Mouse (Mus musculus) Muller cell, postnatal 12 days (primary cell): ENCODE results near the gene Kcnma1.

Experiments
- DNase-seq: peaks from one replicate; pipeline ENCODE4 v3.0.0-alpha.2; 2015; ENCODE audit errors: inconsistent ontology term

Gene Kcnma1

GRCm38 (mm10) chr14:23305288-23305687 lies 709.0 kb downstream of the Kcnma1 start:
- DNase-seq: no peak

DNA sequence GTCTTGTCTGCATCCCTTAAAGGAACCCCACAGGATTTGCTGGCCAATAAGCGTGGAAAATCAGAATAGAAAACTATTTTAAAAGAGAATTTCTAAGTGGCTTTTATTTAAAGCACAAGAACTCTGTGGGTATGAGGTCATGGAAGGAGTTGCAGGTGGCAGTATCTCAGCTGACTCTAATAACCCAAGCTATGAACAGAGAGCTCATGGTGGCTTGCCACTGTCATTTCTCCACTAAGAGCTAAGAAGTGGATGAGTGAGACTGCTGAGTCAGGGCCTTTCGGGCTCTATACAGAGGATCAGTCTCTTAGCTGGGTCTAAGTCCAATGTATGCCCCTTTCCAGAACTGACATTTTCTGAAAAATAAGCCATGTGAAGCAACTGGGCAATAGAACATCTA lies 713.8 kb downstream of the Kcnma1 start:
- no peak for DNase-seq

- no peak for DNase-seq
Observed at GRCm38 (mm10) chr14:23290634-23291033, 723.7 kb downstream of the Kcnma1 start.

- DNase-seq: no peak
Observed at GRCm38 (mm10) chr14:23266554-23267309, 747.6 kb downstream of the Kcnma1 start.

DNA sequence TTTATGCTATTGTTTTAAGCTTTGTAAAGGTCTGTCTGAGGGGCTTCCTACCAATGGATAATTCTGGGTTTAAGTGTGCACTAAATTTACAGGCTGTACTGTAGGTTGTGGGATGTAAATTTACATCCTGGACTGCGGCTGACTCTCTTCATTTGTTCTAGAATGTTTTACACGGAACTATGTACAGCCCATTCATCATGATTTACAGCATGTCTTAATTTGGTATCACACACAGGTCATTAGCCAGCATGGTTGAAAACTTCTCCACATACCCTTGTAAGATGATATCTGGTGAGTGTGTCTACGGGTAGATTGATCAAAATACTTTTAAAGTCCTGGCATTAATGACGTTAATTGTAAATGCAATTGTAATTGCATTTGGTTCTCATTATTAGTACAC lies 761.1 kb downstream of the Kcnma1 start:
- DNase-seq: no peak

GRCm38 (mm10) chr14:23244446-23244845 lies 769.8 kb downstream of the Kcnma1 start:
- no peak for DNase-seq

DNA sequence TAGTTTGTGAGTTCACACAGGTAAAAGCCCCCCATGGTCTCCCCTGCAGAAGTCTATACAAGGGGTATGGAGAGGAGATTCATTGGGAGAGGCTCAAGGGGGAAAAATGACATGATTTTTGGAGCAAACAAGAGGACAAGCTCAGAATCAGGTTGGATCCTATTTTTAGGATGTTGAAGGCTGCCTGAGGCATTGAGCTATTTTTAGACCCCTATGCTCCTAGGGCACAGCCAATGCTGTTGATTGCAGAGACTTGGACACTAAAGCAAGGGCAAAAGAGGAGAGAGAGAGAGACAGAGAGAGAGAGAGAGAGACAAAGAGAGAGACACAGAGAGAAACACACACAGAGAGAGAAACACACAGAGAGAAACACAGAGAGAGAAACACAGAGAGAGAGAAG lies 770.4 kb downstream of the Kcnma1 start:
- DNase-seq: no peak
